Mouse (Mus musculus): ENCODE results near the gene Dnaja3. TPM values are rescaled to one million over a fixed set of nuclear protein-coding genes. Genes with fewer than 3 reads are reported as not detected.
"Not testable (repeated sequence)": the region's sequence is repeated elsewhere in the genome, so short reads cannot be mapped to it uniquely, and the experiment has no call there.

Dnaja3 gene
- total RNA-seq, 2 experiments from 2014 or later: 61.0 to 66.2 TPM

GRCm38 (mm10) chr16:4661605-4662004 lies 21.8 kb downstream of the Dnaja3 start:
- no peak for DNase-seq (ENCODE audit: low spot score in 2 of 2)

- no peak for DNase-seq (ENCODE audit: low spot score in 2 of 2)
These were observed 24.0 kb downstream of the Dnaja3 start for GRCm38 (mm10) chr16:4663806-4664205.

GRCm38 (mm10) chr16:4665726-4666125 lies 25.9 kb downstream of the Dnaja3 start:
- DNase-seq (ENCODE audit: low spot score in 2 of 2): no peak

GRCm38 (mm10) chr16:4667190-4667808 lies 27.5 kb downstream of the Dnaja3 start:
- DNase-seq (ENCODE audit: low spot score in 2 of 2): peak; percentile 85 to 93

GRCm38 (mm10) chr16:4670317-4670716 lies 30.5 kb downstream of the Dnaja3 start:
- no peak for DNase-seq (ENCODE audit: low spot score in 2 of 2)

- no peak for DNase-seq (ENCODE audit: low spot score in 2 of 2)
These were observed 34.3 kb downstream of the Dnaja3 start for GRCm38 (mm10) chr16:4674091-4674490.

GRCm38 (mm10) chr16:4676836-4677235 lies 37.0 kb downstream of the Dnaja3 start:
- DNase-seq (ENCODE audit: low spot score in 2 of 2): no peak

GRCm38 (mm10) chr16:4678080-4678479 lies 38.3 kb downstream of the Dnaja3 start:
- DNase-seq (ENCODE audit: low spot score in 2 of 2): no peak

- peak; percentile 76 to 87 for DNase-seq (ENCODE audit: low spot score in 2 of 2)
These were observed 39.6 kb downstream of the Dnaja3 start, which contains the start of gene Coro7 for GRCm38 (mm10) chr16:4679121-4680018. Coro7 (minus strand) TSS chr16:4679777.

- not testable (repeated sequence) for DNase-seq (ENCODE audit: low spot score in 2 of 2)
These were observed 41.2 kb downstream of the Dnaja3 start for GRCm38 (mm10) chr16:4680922-4681455.

- DNase-seq (ENCODE audit: low spot score in 2 of 2): no peak
These were observed 42.9 kb downstream of the Dnaja3 start for GRCm38 (mm10) chr16:4682628-4683179.

GRCm38 (mm10) chr16:4683193-4683580 lies 43.4 kb downstream of the Dnaja3 start:
- DNase-seq (ENCODE audit: low spot score in 2 of 2): no peak

GRCm38 (mm10) chr16:4683581-4684456 lies 44.0 kb downstream of the Dnaja3 start:
- peak; percentile 95 to 98 for DNase-seq (ENCODE audit: low spot score in 2 of 2)

GRCm38 (mm10) chr16:4684457-4684791 lies 44.6 kb downstream of the Dnaja3 start:
- no peak for DNase-seq (ENCODE audit: low spot score in 2 of 2)

GRCm38 (mm10) chr16:4689371-4689770 lies 49.6 kb downstream of the Dnaja3 start:
- DNase-seq (ENCODE audit: low spot score in 2 of 2): not testable (repeated sequence)

GRCm38 (mm10) chr16:4701211-4701610 lies 61.4 kb downstream of the Dnaja3 start:
- DNase-seq (ENCODE audit: low spot score in 2 of 2): no peak

GRCm38 (mm10) chr16:4702646-4703045 lies 62.9 kb downstream of the Dnaja3 start:
- no peak for DNase-seq (ENCODE audit: low spot score in 2 of 2)

- DNase-seq (ENCODE audit: low spot score in 2 of 2): no peak
These were observed 65.8 kb downstream of the Dnaja3 start for GRCm38 (mm10) chr16:4705541-4705940.

GRCm38 (mm10) chr16:4711173-4711572 lies 71.4 kb downstream of the Dnaja3 start:
- no peak for DNase-seq (ENCODE audit: low spot score in 2 of 2)

GRCm38 (mm10) chr16:4713861-4714710 lies 74.3 kb downstream of the Dnaja3 start:
- no peak for DNase-seq (ENCODE audit: low spot score in 2 of 2)
